Mouse (Mus musculus) CH12.LX (cell line): ENCODE measurements at regions not wholly inside any gene's neighbourhood (a gene's known extent, or its start where the extent isn't known, plus 50 kb on each side); places are given as distances from the start of the nearest gene placed in this dataset.

Experiments used
- DNase-seq: peaks from one replicate; pipeline ENCODE4 v3.0.0-alpha.2; 2013; ENCODE audit errors: extremely low read depth
- H3K27ac ChIP-seq: 2 replicates; pipeline ENCODE4 v1.5.1; 2012; ENCODE audit warnings: low read depth, mild to moderate bottlenecking, control low read depth, moderate library complexity; ENCODE audit not compliant: insufficient read depth
- H3K27me3 ChIP-seq: replicated peaks from 2 replicates; pipeline ENCODE3; 2012; ENCODE audit warnings: inconsistent platforms
- H3K36me3 ChIP-seq, 2 experiments: replicated peaks in 1 of 2; 2 replicates each; pipeline versions ENCODE3 to v1.6.1; 2012; ENCODE audit warnings: inconsistent platforms in 1 of 2, low read length in 1 of 2, mild to moderate bottlenecking in 1 of 2, mixed read lengths in 1 of 2, moderate library complexity in 1 of 2; ENCODE audit not compliant: control insufficient read depth in 1 of 2, insufficient read depth in 1 of 2
- H3K4me1 ChIP-seq, 2 experiments: 2 replicates each; pipeline ENCODE4 v1.6.1; 2012; ENCODE audit warnings: inconsistent platforms in 1 of 2, moderate library complexity in 1 of 2; ENCODE audit not compliant: insufficient read depth in 2 of 2, control insufficient read depth in 1 of 2
- H3K4me2 ChIP-seq: 2 replicates; pipeline ENCODE4 v1.6.1; 2012; ENCODE audit warnings: low read depth, mild to moderate bottlenecking, control low read depth; ENCODE audit not compliant: poor library complexity, insufficient read depth, severe bottlenecking
- H3K4me3 ChIP-seq, 3 experiments: fragments of 150-350 bp in 1 of 3; sonication (generic) in 1 of 3; replicated peaks in 1 of 3; 2 replicates each; pipeline versions ENCODE3 to v1.5.1; 2011 to 2012; ENCODE audit warnings: low read depth in 2 of 3, low read length in 2 of 3, mild to moderate bottlenecking in 2 of 3, moderate library complexity in 2 of 3, control low read depth in 1 of 3, improper control_type of control experiment in 1 of 3, inconsistent platforms in 1 of 3, mixed read lengths in 1 of 3; ENCODE audit not compliant: poor library complexity in 1 of 3
- H3K79me2 ChIP-seq: replicated peaks from 2 replicates; pipeline ENCODE4 v1.6.1; 2012; ENCODE audit warnings: mild to moderate bottlenecking, moderate library complexity; ENCODE audit not compliant: control insufficient read depth, poor library complexity, insufficient read depth, severe bottlenecking; ENCODE audit errors: extremely low read depth
- H3K9ac ChIP-seq: 2 replicates; pipeline ENCODE4 v1.6.1; 2012; ENCODE audit warnings: low read depth, mild to moderate bottlenecking, control low read depth, moderate library complexity; ENCODE audit not compliant: insufficient read depth
- H3K9me3 ChIP-seq: replicated peaks from 2 replicates; pipeline ENCODE3; 2012; ENCODE audit warnings: low read length, inconsistent platforms, mixed read lengths
- BHLHE40 ChIP-seq: IDR thresholded peaks from 2 replicates; pipeline ENCODE4 v1.6.1; 2011; ENCODE audit warnings: mild to moderate bottlenecking, low read depth, low read length, improper control_type of control experiment
- CHD2 ChIP-seq: IDR thresholded peaks from 2 replicates; pipeline ENCODE4 v1.6.1; 2011; ENCODE audit warnings: low read length, improper control_type of control experiment
- CTCF ChIP-seq, 2 experiments: IDR thresholded peaks in 1 of 2; conservative IDR thresholded peaks in 1 of 2; 2 replicates each; pipeline ENCODE4 v1.5.1; 2011 to 2012; ENCODE audit warnings: low read depth in 2 of 2, low read length in 2 of 2, improper control_type of control experiment in 1 of 2, inconsistent platforms in 1 of 2, mild to moderate bottlenecking in 1 of 2, moderate library complexity in 1 of 2
- ELF1 ChIP-seq: IDR thresholded peaks from 2 replicates; pipeline ENCODE4 v1.6.1; 2014; ENCODE audit warnings: low read depth, mild to moderate bottlenecking, inconsistent platforms, low read length, improper control_type of control experiment
- ETS1 ChIP-seq: conservative IDR thresholded peaks from 2 replicates; pipeline ENCODE4 v1.6.1; 2012; ENCODE audit warnings: low read depth, mild to moderate bottlenecking, inconsistent platforms, low read length, improper control_type of control experiment, moderate library complexity
- HCFC1 ChIP-seq: IDR thresholded peaks from 2 replicates; pipeline ENCODE4 v1.6.1; 2012; ENCODE audit warnings: low read depth, mild to moderate bottlenecking, inconsistent platforms, low read length, improper control_type of control experiment
- MAX ChIP-seq: IDR thresholded peaks from 2 replicates; pipeline ENCODE4 v1.6.1; 2011; ENCODE audit warnings: low read length, improper control_type of control experiment
- MAZ ChIP-seq: IDR thresholded peaks from 2 replicates; pipeline ENCODE4 v1.6.1; 2012; ENCODE audit warnings: low read depth, mild to moderate bottlenecking, inconsistent platforms, low read length, improper control_type of control experiment, moderate library complexity
- MEF2A ChIP-seq: IDR thresholded peaks from 2 replicates; pipeline ENCODE4 v1.6.1; 2014; ENCODE audit warnings: low read depth, mild to moderate bottlenecking, inconsistent platforms, low read length, improper control_type of control experiment, borderline replicate concordance
- MYC ChIP-seq: IDR thresholded peaks from 2 replicates; pipeline ENCODE4 v1.6.1; 2011; ENCODE audit warnings: low read depth, mild to moderate bottlenecking, improper control_type of control experiment, low read length
- NRF1 ChIP-seq: IDR thresholded peaks from 2 replicates; pipeline ENCODE4 v1.6.1; 2014; ENCODE audit warnings: low read depth, mild to moderate bottlenecking, inconsistent platforms, low read length, improper control_type of control experiment, moderate library complexity
- PAX5 ChIP-seq: IDR thresholded peaks from 2 replicates; pipeline ENCODE4 v1.6.1; 2012; ENCODE audit warnings: low read length, inconsistent platforms, mixed read lengths
- POLR2AphosphoS2 ChIP-seq: IDR thresholded peaks from 2 replicates; pipeline ENCODE4 v1.6.1; 2011; ENCODE audit warnings: low read depth, low read length, improper control_type of control experiment
- RAD21 ChIP-seq: IDR thresholded peaks from 2 replicates; pipeline ENCODE4 v1.6.1; 2011; ENCODE audit warnings: low read depth, mild to moderate bottlenecking, low read length, improper control_type of control experiment, moderate library complexity
- SMC3 ChIP-seq: IDR thresholded peaks from 2 replicates; pipeline ENCODE4 v1.6.1; 2011; ENCODE audit warnings: low read depth, low read length, improper control_type of control experiment
- TCF12 ChIP-seq: IDR thresholded peaks from 2 replicates; pipeline ENCODE4 v1.6.1; 2014; ENCODE audit warnings: low read depth, mild to moderate bottlenecking, inconsistent platforms, low read length, improper control_type of control experiment
- UBTF ChIP-seq: IDR thresholded peaks from 2 replicates; pipeline ENCODE4 v1.6.1; 2012; ENCODE audit warnings: low read depth, mild to moderate bottlenecking, inconsistent platforms, low read length, improper control_type of control experiment, moderate library complexity
- USF2 ChIP-seq: conservative IDR thresholded peaks from 2 replicates; pipeline ENCODE4 v1.6.1; 2011; ENCODE audit warnings: low read depth, low read length, improper control_type of control experiment
- ZMIZ1 ChIP-seq: IDR thresholded peaks from 2 replicates; pipeline ENCODE4 v1.6.1; 2012; ENCODE audit warnings: low read depth, mild to moderate bottlenecking, inconsistent platforms, low read length, improper control_type of control experiment
- ZNF384 ChIP-seq: IDR thresholded peaks from 2 replicates; pipeline ENCODE4 v1.6.1; 2012; ENCODE audit warnings: low read depth, low read length, improper control_type of control experiment, inconsistent platforms
- dilution Hi-C: fragments of 300-500 bp; cut with MboI; formaldehyde crosslinking; loops from 2 replicates; pipeline ENCODE4 v1.14.3; 2020; ENCODE audit warnings: low sequenced_read_pairs; ENCODE audit not compliant: extremely low pct_unique_long_range_greater_than_20kb, extremely low pct_ligation_motif_present
- in situ Hi-C: fragments of 300-500 bp; cut with MboI; formaldehyde crosslinking; loops from 3 replicates; pipeline ENCODE4 v1.14.3; 2019; ENCODE audit warnings: low sequenced_read_pairs, low pct_ligation_motif_present, low pct_unique_long_range_greater_than_20kb, mixed read lengths

GRCm38 (mm10) chr11:82632191-82632590 lies 131.9 kb downstream of the Cct6b start:
- Histone ChIP-seq H3K27ac (no peak overlapping the region), H3K4me2 (no peak overlapping the region), H3K9me3 (peaks cover 4% of the 10 kb centered on the region), H3K36me3 (no peaks in the 10 kb centered on the region), H3K4me3 (no peak overlapping the region), H3K4me1 (peaks cover 0 to 2% of the 10 kb centered on the region in 2 experiments; a peak in 1 of 4 replicates), H3K79me2 (no peaks in the 10 kb centered on the region), H3K27me3 (peaks cover 95% of the 10 kb centered on the region), H3K9ac (no peak overlapping the region)
- DNase-seq = no peak
- in situ Hi-C loops = no loop called here
- TF ChIP-seq CHD2 = no peak
- TF ChIP-seq ZMIZ1 = no peak
- no peak for TF ChIP-seq POLR2AphosphoS2
- no peak for TF ChIP-seq MYC
- no peak for TF ChIP-seq SMC3
- TF ChIP-seq ETS1 = no peak
- no peak for TF ChIP-seq USF2
- TF ChIP-seq BHLHE40 = no peak
- TF ChIP-seq MAX = no peak
- no peak for TF ChIP-seq PAX5
- TF ChIP-seq MAZ = no peak
- TF ChIP-seq ELF1 = no peak
- TF ChIP-seq UBTF = no peak
- dilution Hi-C loops = no loop called here

- H3K27ac ChIP-seq = no peak overlapping the region
- peaks cover 95% of the 10 kb centered on the region for H3K27me3 ChIP-seq
- H3K4me3 ChIP-seq = no peak overlapping the region
- H3K4me2 ChIP-seq = no peak overlapping the region
- H3K36me3 ChIP-seq = no peaks in the 10 kb centered on the region
- dilution Hi-C loops = no loop called here
- no peak overlapping the region for H3K9ac ChIP-seq
- in situ Hi-C loops = no loop called here
- H3K4me1 ChIP-seq = peaks cover 0 to 2% of the 10 kb centered on the region in 2 experiments; a peak in 1 of 4 replicates
- H3K9me3 ChIP-seq = peaks cover 4% of the 10 kb centered on the region
- TF ChIP-seq CTCF (conservative IDR thresholded peaks at IDR 0.05 in 1 of 2, IDR thresholded peaks at IDR 0.05 in 1 of 2; ENCODE audit: low read depth in 2 of 2, low read length in 2 of 2) (no peak), ELF1 (no peak), TCF12 (no peak), MYC (no peak), USF2 (no peak), ZNF384 (no peak), MAX (no peak), RAD21 (no peak), HCFC1 (no peak), MEF2A (no peak), SMC3 (no peak), NRF1 (no peak)
- no peak for DNase-seq
- no peaks in the 10 kb centered on the region for H3K79me2 ChIP-seq
Observed at GRCm38 (mm10) chr11:82631387-82631786, 132.7 kb downstream of the Cct6b start.
